In the genomic region with DNA sequence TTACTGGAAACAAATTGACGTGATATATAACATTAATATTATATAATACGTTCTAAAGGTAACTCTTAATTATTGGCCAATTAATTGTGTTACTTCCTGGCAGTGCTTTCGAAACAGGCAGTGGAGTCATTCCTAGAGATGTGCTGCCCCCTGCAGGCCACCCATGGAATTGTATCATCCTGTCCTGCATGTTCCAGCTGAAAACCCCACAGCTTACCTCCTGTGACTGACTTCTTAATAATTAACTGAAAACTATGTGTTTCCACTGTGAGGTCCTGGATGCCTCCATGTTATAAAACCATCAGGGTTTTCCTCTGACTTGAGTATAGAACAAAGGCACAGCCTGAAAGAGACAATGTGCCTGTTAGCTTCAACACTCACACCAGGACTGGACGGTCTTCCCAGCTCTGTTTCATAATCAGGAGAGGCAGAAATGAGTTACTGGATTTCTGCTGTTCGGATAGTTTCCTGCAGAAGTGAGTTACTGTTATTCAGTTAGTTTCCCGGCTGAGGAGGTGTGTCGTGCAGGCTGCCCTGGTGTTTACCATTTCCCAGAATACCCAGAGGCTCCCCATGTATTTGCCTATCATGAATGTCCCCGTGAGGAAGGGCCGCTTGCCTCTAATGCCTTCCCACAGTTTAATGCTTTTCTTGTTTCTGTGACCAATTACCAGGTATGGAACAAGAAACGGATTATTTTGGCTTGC, we compare ENCODE assay signal across 8 mouse cellular contexts. TPM values are rescaled to one million over a fixed set of nuclear protein-coding genes. Genes with fewer than 3 reads are reported as not detected.
DNase-seq lines count a peak whose midpoint lies in the region; ATAC-seq and TF ChIP-seq lines count a peak whose summit lies in the region.

No protein-coding gene starts in this region.

- no peak overlapping the region for H3K4me2 ChIP-seq in hindbrain, postnatal 0 days (ENCODE audit: low read depth, low read length)

- no peak overlapping the region for H3K27ac ChIP-seq in hindbrain, postnatal 0 days
- H3K27ac ChIP-seq in spleen, adult 2 months (ENCODE audit: insufficient read depth, low read length) = no peak overlapping the region

- peak; percentile 75 for DNase-seq in MN1 (ENCODE audit: low spot score)
- peak; percentile 83 for DNase-seq in brain, embryonic 14.5 days (ENCODE audit: low read depth)
- peak; percentile 21 for DNase-seq in fibroblast of lung, adult 2 months (ENCODE audit: low read depth)
- DNase-seq in hindbrain, postnatal 0 days (ENCODE audit: low spot score) = peak; percentile 89
- DNase-seq in layer of hippocampus, postnatal 36 days = peak; percentile 81 to 83
- peak; percentile 78 to 88 for DNase-seq in lung, postnatal 4 days
- peak; percentile 19 to 71 for DNase-seq in spleen, adult 2 months (ENCODE audit: low read depth in 1 of 2, low spot score in 2 of 2)

- 23% methylated on average over 10 of the region's 10 CpGs for WGBS in hindbrain, postnatal 0 days
- 33% methylated on average over 10 of the region's 10 CpGs for WGBS in spleen, adult 2 months

- TF ChIP-seq POLR2A in brain, embryonic 14.5 days (IDR thresholded peaks at IDR 0.05; ENCODE audit: borderline replicate concordance, extremely low read depth, insufficient read depth, insufficient read length, poor library complexity, severe bottlenecking) = no peak
- no peak for TF ChIP-seq POLR2A in spleen, adult 2 months (IDR thresholded peaks at IDR 0.05; ENCODE audit: low read depth, low read length)

- no peaks in the 10 kb centered on the region for H3K27me3 ChIP-seq in hindbrain, postnatal 0 days (ENCODE audit: insufficient read depth, low read length)
- no peaks in the 10 kb centered on the region for H3K27me3 ChIP-seq in spleen, adult 2 months (ENCODE audit: control insufficient read depth, insufficient read depth, low read length)

- no peak overlapping the region for H3K4me3 ChIP-seq in hindbrain, postnatal 0 days (ENCODE audit: low read length)
- no peak overlapping the region for H3K4me3 ChIP-seq in spleen, adult 2 months (ENCODE audit: extremely low read depth, insufficient read depth, insufficient read length)

- H3K4me1 ChIP-seq in hindbrain, postnatal 0 days (ENCODE audit: insufficient read depth, low read length) = no peaks in the 10 kb centered on the region
- no peaks in the 10 kb centered on the region for H3K4me1 ChIP-seq in spleen, adult 2 months (ENCODE audit: control insufficient read depth, insufficient read depth, insufficient read length)

- ATAC-seq in hindbrain, postnatal 0 days = no peak; the same call in 1 of the 2 replicates
- ATAC-seq in activated CD4-positive, CD25-positive, alpha-beta regulatory T cell, adult 4 months = no peak

- H3K36me3 ChIP-seq in hindbrain, postnatal 0 days (ENCODE audit: insufficient read depth, low read length) = no peaks in the 10 kb centered on the region
- no peaks in the 10 kb centered on the region for H3K36me3 ChIP-seq in spleen, adult 2 months (ENCODE audit: control insufficient read depth, insufficient read depth, low read length)

- H3K9ac ChIP-seq in hindbrain, postnatal 0 days (replicated peaks; ENCODE audit: low read length) = no peak overlapping the region

- TF ChIP-seq CTCF in brain, embryonic 14.5 days (IDR thresholded peaks at IDR 0.05; ENCODE audit: borderline replicate concordance, extremely low read depth, insufficient read depth, insufficient read length) = peak; percentile 92
- peak; percentile 94 for TF ChIP-seq CTCF in hindbrain, postnatal 0 days (IDR thresholded peaks at IDR 0.05; ENCODE audit: low read depth)
- TF ChIP-seq CTCF in spleen, adult 2 months (IDR thresholded peaks at IDR 0.05; ENCODE audit: extremely low read depth, insufficient read depth, insufficient read length, insufficient replicate concordance) = peak; percentile 76; the same call in 1 of the 2 replicates

- no peaks in the 10 kb centered on the region for H3K9me3 ChIP-seq in hindbrain, postnatal 0 days (ENCODE audit: low read length)

RNA-seq across cellular contexts. Expression of gene Plekhd1, which starts 32.6 kb away (rescaled TPM):
- 2.0 and 3.5 TPM in 2 replicates for polyA plus RNA-seq in brain, embryonic 14.5 days (2012; rRNA removed)
- 7.1 and 9.8 TPM in 2 replicates for total RNA-seq in hindbrain, postnatal 0 days (2014; rRNA removed)
- polyA plus RNA-seq in hindbrain, postnatal 0 days (2015; fragmentation: Nextera tagmentation; extraction: Ambion mirVana) = 6.6 and 7.2 TPM in 2 replicates
- 1 to 10 TPM; 6.9 to 7.8 TPM for total RNA-seq in layer of hippocampus, postnatal 36 days (2021)
- 0.04 and 0.06 TPM in 2 replicates for polyA plus RNA-seq in spleen, adult 2 months (2012; rRNA removed)
- 1 to 10 TPM in 1 of 2 experiments, under 1 TPM in 1; 0.36 to 1.3 TPM for polyA plus RNA-seq in activated CD4-positive, CD25-positive, alpha-beta regulatory T cell, adult 4 months (2017; shearing (Covaris generic))

RNA-seq across cellular contexts. Expression of gene Ccdc177, which starts 35.5 kb away (rescaled TPM):
- 13.0 and 15.3 TPM in 2 replicates for polyA plus RNA-seq in brain, embryonic 14.5 days (2012; rRNA removed)
- total RNA-seq in hindbrain, postnatal 0 days (2014; rRNA removed) = 18.6 and 23.7 TPM in 2 replicates
- 1.8 and 2.0 TPM in 2 replicates for polyA plus RNA-seq in hindbrain, postnatal 0 days (2015; fragmentation: Nextera tagmentation; extraction: Ambion mirVana)
- total RNA-seq in layer of hippocampus, postnatal 36 days (2021) = 10 to 100 TPM; 16.5 to 18.6 TPM
- polyA plus RNA-seq in spleen, adult 2 months (2012; rRNA removed) = not detected in 2 replicates
- polyA plus RNA-seq in activated CD4-positive, CD25-positive, alpha-beta regulatory T cell, adult 4 months (2017; shearing (Covaris generic)) = not detected

Comparison
In these comparisons a context has a peak if more than half of its experiments do, and no peak if none do; other contexts are left out.
1. DNase-seq: peak in every context shown above with its lines; median percentile 89 in hindbrain, postnatal 0 days; 83 in brain, embryonic 14.5 days; 83 in lung, postnatal 4 days; 82 in layer of hippocampus, postnatal 36 days; 75 in MN1; 45 in spleen, adult 2 months; 21 in fibroblast of lung, adult 2 months.